Comparison of ENCODE assay signal across 17 mouse cellular contexts in the genomic region with DNA sequence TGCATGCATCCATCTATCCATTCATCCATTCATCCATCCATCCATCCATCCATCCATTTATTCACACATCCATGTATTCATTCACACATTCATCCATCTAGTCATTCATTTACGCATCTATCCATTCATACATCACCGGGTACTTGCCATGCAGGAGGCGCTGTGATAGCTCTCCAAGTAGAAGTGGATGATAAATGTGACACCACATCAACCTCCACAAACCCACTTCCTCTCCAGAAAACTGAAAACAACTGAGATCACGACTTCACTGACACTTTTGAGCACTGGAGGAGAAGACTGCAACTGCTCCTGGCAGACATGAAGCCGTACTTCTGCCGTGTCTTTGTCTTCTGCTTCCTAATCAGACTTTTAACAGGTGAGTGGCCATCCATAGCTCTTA. TPM values are rescaled to one million over a fixed set of nuclear protein-coding genes. Genes with fewer than 3 reads are reported as not detected.
DNase-seq lines count a peak whose midpoint lies in the region; ATAC-seq lines count a peak whose summit lies in the region.
"Had no signal": no experiment of that assay in that cellular context is flagged by ENCODE, and none has a peak within 500 bp of the region (broad histone marks: within the 10 kb centered on the region; RNA-seq: fewer than 3 reads in every experiment).

A gene (plus strand): TSS at position 287 of the 400 bp plus-strand sequence.

- DNase-seq in CD4-positive helper T cell, adult 2 months (ENCODE audit: low read depth, low spot score) = peak; percentile 93
- DNase-seq in CD4-positive, CD25-positive, alpha-beta regulatory T cell, adult 2 months (ENCODE audit: low read depth, low spot score) = peak; percentile 91
- peak; percentile 85 for DNase-seq in thymus, postnatal 0 days (ENCODE audit: low spot score)
- DNase-seq in cerebellum, postnatal 36 days = no peak
- DNase-seq in retina, postnatal 1 day = no peak
- DNase-seq: adrenal gland, postnatal 14 days; cerebellum, adult 18-20 months; heart, adult 18-20 months; heart, postnatal 4 days; kidney, adult 8-10 months; kidney, postnatal 36 days; lung, embryonic 14.5 days had no signal

- H3K27me3 ChIP-seq in kidney, embryonic 15.5 days = no peaks in the 10 kb centered on the region
- H3K27me3 ChIP-seq: liver, embryonic 12.5 days had no signal

- no peak within 1 kb of the TSS for H3K9ac ChIP-seq in kidney, embryonic 15.5 days
- H3K9ac ChIP-seq: liver, embryonic 12.5 days; lung, embryonic 14.5 days had no signal

- WGBS in kidney, embryonic 15.5 days = 76% methylated on average over 6 of the region's 6 CpGs

- H3K27ac ChIP-seq in kidney, embryonic 15.5 days = no peak within 1 kb of the TSS
- H3K27ac ChIP-seq: hindbrain, postnatal 0 days; liver, embryonic 12.5 days; stomach, postnatal 0 days had no signal

- H3K36me3 ChIP-seq in kidney, embryonic 15.5 days = no peaks in the 10 kb centered on the region
- H3K36me3 ChIP-seq: liver, embryonic 12.5 days had no signal

- H3K4me1 ChIP-seq in kidney, embryonic 15.5 days = peaks cover 9% of the 10 kb centered on the region
- H3K4me1 ChIP-seq: liver, embryonic 12.5 days had no signal

- H3K9me3 ChIP-seq in kidney, embryonic 15.5 days (replicated peaks) = no peaks in the 10 kb centered on the region
- H3K9me3 ChIP-seq: liver, embryonic 12.5 days had no signal

- H3K4me2 ChIP-seq in kidney, embryonic 15.5 days = no peak within 1 kb of the TSS
- H3K4me2 ChIP-seq: liver, embryonic 12.5 days; lung, embryonic 14.5 days had no signal

- no peak within 1 kb of the TSS for H3K4me3 ChIP-seq in kidney, embryonic 15.5 days (replicated peaks)
- H3K4me3 ChIP-seq: liver, embryonic 12.5 days had no signal

- peak; percentile 86 for ATAC-seq in inflammation-experienced regulatory T-cells, adult 6 months
- no peak for ATAC-seq in kidney, embryonic 15.5 days (replicated peaks; ENCODE audit: low FRiP score)
- ATAC-seq: hindbrain, postnatal 0 days; liver, embryonic 12.5 days had no signal

RNA-seq across cellular contexts. Expression of the gene that starts here (rescaled TPM):
- polyA plus RNA-seq in inflammation-experienced regulatory T-cells, adult 6 months (2017; shearing (Covaris generic)) = 100 to 1,000 TPM; 358 to 373 (median 359) TPM
- polyA plus RNA-seq in thymus, postnatal 0 days (2015; fragmentation: Nextera tagmentation; extraction: Ambion mirVana) = 22.6 and 22.7 TPM in 2 replicates
- 0.14 and 0.19 TPM in 2 replicates for polyA plus RNA-seq in kidney, embryonic 15.5 days (2015; fragmentation: Nextera tagmentation; extraction: Ambion mirVana)
- polyA plus RNA-seq: lung, embryonic 14.5 days had no signal

Comparison
In these comparisons a context has a peak if more than half of its experiments do, and no peak if none do; other contexts are left out.
1. RNA of the gene that starts here (polyA plus RNA-seq): 358 to 373 TPM in inflammation-experienced regulatory T-cells, adult 6 months and 22.6 to 22.7 TPM in thymus, postnatal 0 days; 0.14 to 0.19 TPM in kidney, embryonic 15.5 days; every median in the first group is over 10 times any median in the second.
2. RNA of the gene that starts here (polyA plus RNA-seq): 358 to 373 TPM in inflammation-experienced regulatory T-cells, adult 6 months; 22.6 to 22.7 TPM in thymus, postnatal 0 days; every median in the first group is over 10 times any median in the second.
3. DNase-seq: peak in CD4-positive helper T cell, adult 2 months (single experiment), CD4-positive, CD25-positive, alpha-beta regulatory T cell, adult 2 months (single experiment) and thymus, postnatal 0 days (single experiment); none in cerebellum, postnatal 36 days (0 of 2) and retina, postnatal 1 day (single experiment).